Mouse (Mus musculus) hindbrain, embryonic 13.5 days (tissue): Measurements from ENCODE around the gene Siae. TPM values are rescaled to one million over a fixed set of nuclear protein-coding genes. Genes with fewer than 3 reads are reported as not detected.

Experiments
- ATAC-seq: fragments of 200-750 bp; cut with Nextera tagmentation; 2 replicates; pipeline ENCODE4 v1.8.0; 2017; ENCODE audit warnings: moderate TSS enrichment; ENCODE audit not compliant: low FRiP score
- H3K27ac ChIP-seq: fragments of 300-500 bp; sonication (generic); 2 replicates; pipeline ENCODE4 v1.5.1; 2015; ENCODE audit warnings: inconsistent platforms, mild to moderate bottlenecking, moderate library complexity
- H3K27me3 ChIP-seq: fragments of 300-500 bp; sonication (generic); 2 replicates; pipeline ENCODE4 v1.6.1; 2015; ENCODE audit warnings: mild to moderate bottlenecking, inconsistent platforms
- H3K36me3 ChIP-seq: fragments of 300-500 bp; sonication (generic); 2 replicates; pipeline ENCODE4 v1.6.1; 2015; ENCODE audit warnings: mild to moderate bottlenecking, inconsistent platforms
- H3K4me1 ChIP-seq: fragments of 300-500 bp; sonication (generic); replicated peaks from 2 replicates; pipeline ENCODE4 v1.6.1; 2015; ENCODE audit warnings: inconsistent platforms
- H3K4me2 ChIP-seq: fragments of 300-500 bp; sonication (generic); 2 replicates; pipeline ENCODE4 v1.6.1; 2015; ENCODE audit warnings: inconsistent platforms, mild to moderate bottlenecking, moderate library complexity
- H3K4me3 ChIP-seq: fragments of 300-500 bp; sonication (generic); 2 replicates; pipeline ENCODE4 v1.5.1; 2015; ENCODE audit warnings: mild to moderate bottlenecking, inconsistent platforms
- H3K9ac ChIP-seq: fragments of 300-500 bp; sonication (generic); 2 replicates; pipeline ENCODE4 v1.6.1; 2015; ENCODE audit warnings: mild to moderate bottlenecking, inconsistent platforms
- H3K9me3 ChIP-seq: fragments of 300-500 bp; sonication (generic); 2 replicates; pipeline ENCODE4 v1.6.1; 2016; ENCODE audit warnings: inconsistent platforms
- WGBS: fragments of 180-500 bp; shearing (Covaris S2); methylation state at CpG from one replicate; pipeline ENCODE4 v1.1.7; 2015; 5-methylcytosine and 5-hydroxymethylcytosine counted together
- polyA plus RNA-seq: library from polyadenylated mRNA; unstranded; fragments of >200 nt; fragmentation: Nextera tagmentation; extraction: Ambion mirVana; gene quantifications from 2 replicates; pipeline ENCODE4 v1.2.1, GENCODE M21; 2015

Gene Siae
- polyA plus RNA-seq, 1 experiment from 2014 or later = 10.9 TPM

GRCm38 (mm10) chr9:37543869-37544440 lies 11.5 kb upstream of the Siae start:
- Histone ChIP-seq H3K36me3 (no peaks in the 10 kb centered on the region), H3K4me1 (peaks cover 22% of the 10 kb centered on the region), H3K9ac (peak overlapping the region; percentile 51; the same call in 1 of the 2 replicates), H3K4me2 (peak overlapping the region; percentile 57), H3K27ac (no peak overlapping the region), H3K9me3 (no peaks in the 10 kb centered on the region), H3K27me3 (peaks cover 80% of the 10 kb centered on the region), H3K4me3 (peak overlapping the region; percentile 32; the same call in 1 of the 2 replicates)
- 26% methylated on average over 12 of the region's 12 CpGs for WGBS
- ATAC-seq = no peak

- Histone ChIP-seq H3K27me3 (peaks cover 84% of the 10 kb centered on the region), H3K4me2 (peak overlapping the region; percentile 57), H3K27ac (no peak overlapping the region), H3K4me3 (peak overlapping the region; percentile 32), H3K9ac (peak overlapping the region; percentile 56; the same call in 1 of the 2 replicates), H3K9me3 (no peaks in the 10 kb centered on the region), H3K36me3 (no peaks in the 10 kb centered on the region), H3K4me1 (peaks cover 22% of the 10 kb centered on the region)
- peak; percentile 57 for ATAC-seq
- 2% methylated on average over 29 of the region's 29 CpGs for WGBS
Measured at GRCm38 (mm10) chr9:37544447-37545165, 10.9 kb upstream of the Siae start.

GRCm38 (mm10) chr9:37545166-37545610 lies 10.3 kb upstream of the Siae start:
- 9% methylated on average over 17 of the region's 17 CpGs for WGBS
- ATAC-seq = peak; percentile 63
- Histone ChIP-seq H3K27ac (no peak overlapping the region), H3K4me1 (peaks cover 19% of the 10 kb centered on the region), H3K4me2 (peak overlapping the region; percentile 57), H3K27me3 (peaks cover 90% of the 10 kb centered on the region), H3K4me3 (peak overlapping the region; percentile 32), H3K9me3 (no peaks in the 10 kb centered on the region), H3K9ac (peak overlapping the region; percentile 56; the same call in 1 of the 2 replicates), H3K36me3 (no peaks in the 10 kb centered on the region)

- H3K9me3 ChIP-seq = no peaks in the 10 kb centered on the region
- peak overlapping the region; percentile 57; the same call in 1 of the 2 replicates for H3K4me2 ChIP-seq
- H3K4me3 ChIP-seq = peak overlapping the region; percentile 8; the same call in 1 of the 2 replicates
- H3K27me3 ChIP-seq = peaks cover 95% of the 10 kb centered on the region
- no peak for ATAC-seq
- peak overlapping the region; percentile 56 for H3K9ac ChIP-seq
- 13% methylated on average over 27 of the region's 27 CpGs for WGBS
- H3K27ac ChIP-seq = no peak overlapping the region
- H3K4me1 ChIP-seq = peaks cover 19% of the 10 kb centered on the region
- no peaks in the 10 kb centered on the region for H3K36me3 ChIP-seq
Measured at GRCm38 (mm10) chr9:37545847-37546452, 9.5 kb upstream of the Siae start.

- no peaks in the 10 kb centered on the region for H3K36me3 ChIP-seq
- no peaks in the 10 kb centered on the region for H3K9me3 ChIP-seq
- no peak overlapping the region for H3K4me3 ChIP-seq
- H3K4me2 ChIP-seq = no peak overlapping the region
- H3K9ac ChIP-seq = no peak overlapping the region
- H3K27me3 ChIP-seq = peaks cover 99% of the 10 kb centered on the region
- H3K4me1 ChIP-seq = peaks cover 21% of the 10 kb centered on the region
- H3K27ac ChIP-seq = no peak overlapping the region
- WGBS = 87% methylated on average over 1 of the region's 1 CpGs
- no peak for ATAC-seq
Measured at GRCm38 (mm10) chr9:37546889-37547288, 8.6 kb upstream of the Siae start.

- Histone ChIP-seq H3K27ac (no peak overlapping the region), H3K36me3 (no peaks in the 10 kb centered on the region), H3K9me3 (no peaks in the 10 kb centered on the region), H3K4me1 (peaks cover 25% of the 10 kb centered on the region), H3K4me3 (no peak overlapping the region), H3K4me2 (no peak overlapping the region), H3K27me3 (peaks cover 98% of the 10 kb centered on the region), H3K9ac (no peak overlapping the region)
- ATAC-seq = no peak
- 78% methylated on average over 1 of the region's 1 CpGs for whole genome bisulfite sequencing
Measured at GRCm38 (mm10) chr9:37550435-37550834, 5.1 kb upstream of the Siae start.

- Histone ChIP-seq H3K4me1 (peaks cover 21% of the 10 kb centered on the region), H3K4me3 (peak overlapping the region; percentile 49), H3K27ac (no peak overlapping the region), H3K9me3 (no peaks in the 10 kb centered on the region), H3K9ac (peak overlapping the region; percentile 62), H3K36me3 (no peaks in the 10 kb centered on the region), H3K27me3 (peaks cover 91% of the 10 kb centered on the region), H3K4me2 (peak overlapping the region; percentile 88)
- WGBS = 2% methylated on average over 23 of the region's 23 CpGs
- peak; percentile 1; the same call in 1 of the 2 replicates for ATAC-seq
Measured at GRCm38 (mm10) chr9:37551751-37552531, 3.6 kb upstream of the Siae start.

- Histone ChIP-seq H3K4me3 (peak within 1 kb of the TSS; percentile 49), H3K27ac (no peak within 1 kb of the TSS), H3K27me3 (peaks cover 88% of the 10 kb centered on the region), H3K9ac (peak within 1 kb of the TSS; percentile 62), H3K4me1 (peaks cover 21% of the 10 kb centered on the region), H3K4me2 (peak within 1 kb of the TSS; percentile 88), H3K36me3 (no peaks in the 10 kb centered on the region), H3K9me3 (no peaks in the 10 kb centered on the region)
- ATAC-seq = peak; percentile 92
- WGBS = 4% methylated on average over 31 of the region's 31 CpGs
Measured at GRCm38 (mm10) chr9:37552536-37553293, 2.8 kb upstream of the Siae start, which contains the start of gene Nrgn. Gene Nrgn (minus strand): TSS chr9:37552904.

- Histone ChIP-seq H3K9ac (no peak overlapping the region), H3K9me3 (no peaks in the 10 kb centered on the region), H3K4me2 (no peak overlapping the region), H3K27ac (no peak overlapping the region), H3K27me3 (peaks cover 79% of the 10 kb centered on the region), H3K36me3 (no peaks in the 10 kb centered on the region), H3K4me3 (no peak overlapping the region), H3K4me1 (peaks cover 21% of the 10 kb centered on the region)
- 84% methylated on average over 1 of the region's 1 CpGs for WGBS
- no peak for ATAC-seq
Measured at GRCm38 (mm10) chr9:37554279-37554678, 1.2 kb upstream of the Siae start.

- Histone ChIP-seq H3K9ac (no peak overlapping the region), H3K36me3 (no peaks in the 10 kb centered on the region), H3K4me1 (peaks cover 21% of the 10 kb centered on the region), H3K4me2 (no peak overlapping the region), H3K4me3 (no peak overlapping the region), H3K9me3 (no peaks in the 10 kb centered on the region), H3K27me3 (peaks cover 58% of the 10 kb centered on the region), H3K27ac (no peak overlapping the region)
- no peak for ATAC-seq
- 67% methylated on average over 3 of the region's 3 CpGs for WGBS
Measured at GRCm38 (mm10) chr9:37556366-37556765, 868 bp downstream of the Siae start.

- no peak overlapping the region for H3K27ac ChIP-seq
- ATAC-seq = no peak
- no peaks in the 10 kb centered on the region for H3K36me3 ChIP-seq
- no peak overlapping the region for H3K4me2 ChIP-seq
- no peaks in the 10 kb centered on the region for H3K4me1 ChIP-seq
- WGBS = 87% methylated on average over 2 of the region's 2 CpGs
- H3K4me3 ChIP-seq = no peak overlapping the region
- no peak overlapping the region for H3K9ac ChIP-seq
- no peaks in the 10 kb centered on the region for H3K9me3 ChIP-seq
- H3K27me3 ChIP-seq = peaks cover 17% of the 10 kb centered on the region
Measured at GRCm38 (mm10) chr9:37560617-37561016, 5.1 kb downstream of the Siae start.
